Mouse (Mus musculus) cerebellum, postnatal 36 days (tissue): ENCODE measurements around the gene C2cd2l.
"Not testable (repeated sequence)": the region's sequence is repeated elsewhere in the genome, so short reads cannot be mapped to it uniquely, and the experiment has no call there.

ENCODE experiments used
- DNase-seq, 2 experiments: peaks; one replicate each; pipeline ENCODE4 v3.0.0; 2021 to 2022; ENCODE audit warnings: mixed read lengths in 2 of 2

The C2cd2l gene

GRCm38 (mm10) chr9:44335331-44336092, 15.4 kb upstream of the C2cd2l start:
- peak in 1 of 2 experiments; percentile 39 for DNase-seq

- DNase-seq: peak; percentile 97 to 98
These were observed 14.6 kb upstream of the C2cd2l start, which contains the start of gene H2afx for GRCm38 (mm10) chr9:44334396-44335330. TSS of gene H2afx (plus strand) at chr9:44334694.

DNA sequence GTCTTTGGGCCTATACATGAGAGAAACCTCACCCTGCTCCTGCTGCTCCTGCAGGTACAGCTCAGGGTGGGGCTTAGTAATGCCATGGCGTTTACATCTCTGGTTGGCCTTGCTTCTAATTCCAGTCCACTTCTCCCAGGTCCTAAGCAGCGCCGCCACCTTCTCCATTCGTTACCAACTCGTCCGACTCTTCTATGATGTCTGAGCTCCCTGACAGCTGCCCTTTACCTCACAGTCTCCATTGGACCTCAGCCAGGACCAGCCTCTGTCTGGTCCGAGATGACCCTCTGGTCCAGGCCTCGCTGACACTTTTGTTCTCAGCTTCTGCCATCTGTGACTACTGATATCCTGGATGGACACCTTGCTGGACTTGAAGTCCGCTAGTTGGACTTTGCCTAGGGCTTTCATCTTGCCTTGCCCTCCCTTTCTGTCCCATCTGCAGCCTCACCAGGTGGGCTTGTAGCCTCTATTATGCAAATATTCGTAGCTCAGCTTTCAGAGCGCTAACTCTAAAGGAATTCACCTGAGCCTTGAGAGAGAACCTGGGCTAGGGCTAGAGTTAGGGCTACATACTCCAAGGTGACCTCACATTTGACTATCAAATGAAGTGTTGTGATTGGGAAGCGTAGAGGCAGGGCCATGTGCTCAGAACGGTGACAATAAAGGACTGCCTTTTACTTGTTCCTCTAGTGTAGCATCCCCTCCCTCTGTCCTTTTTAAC, 13.0 kb upstream of the C2cd2l start:
- DNase-seq: peak in 1 of 2 experiments; percentile 14

- no peak for DNase-seq
These were observed 10.7 kb upstream of the C2cd2l start for GRCm38 (mm10) chr9:44330736-44331135.

DNA sequence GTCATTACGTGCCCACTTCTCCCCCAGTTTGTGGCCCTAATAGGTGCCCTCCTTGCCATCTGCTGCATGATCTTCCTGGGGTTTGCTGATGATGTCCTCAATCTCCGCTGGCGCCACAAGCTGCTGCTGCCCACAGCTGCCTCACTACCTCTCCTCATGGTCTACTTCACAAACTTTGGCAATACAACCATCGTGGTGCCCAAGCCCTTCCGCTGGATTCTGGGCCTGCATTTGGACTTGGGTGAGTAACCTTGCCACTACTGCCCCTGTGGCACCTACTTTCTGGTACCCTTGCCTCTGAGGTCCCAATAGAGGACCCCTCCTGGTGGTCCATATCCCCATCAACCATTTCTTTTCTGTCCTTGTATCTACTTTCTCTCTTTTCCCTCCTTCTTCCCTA, 7.8 kb upstream of the C2cd2l start:
- no peak for DNase-seq

GRCm38 (mm10) chr9:44327064-44327711, 7.1 kb upstream of the C2cd2l start:
- no peak for DNase-seq

- DNase-seq: peak; percentile 84 to 85
These were observed 6.4 kb upstream of the C2cd2l start for GRCm38 (mm10) chr9:44326371-44327063.

DNA sequence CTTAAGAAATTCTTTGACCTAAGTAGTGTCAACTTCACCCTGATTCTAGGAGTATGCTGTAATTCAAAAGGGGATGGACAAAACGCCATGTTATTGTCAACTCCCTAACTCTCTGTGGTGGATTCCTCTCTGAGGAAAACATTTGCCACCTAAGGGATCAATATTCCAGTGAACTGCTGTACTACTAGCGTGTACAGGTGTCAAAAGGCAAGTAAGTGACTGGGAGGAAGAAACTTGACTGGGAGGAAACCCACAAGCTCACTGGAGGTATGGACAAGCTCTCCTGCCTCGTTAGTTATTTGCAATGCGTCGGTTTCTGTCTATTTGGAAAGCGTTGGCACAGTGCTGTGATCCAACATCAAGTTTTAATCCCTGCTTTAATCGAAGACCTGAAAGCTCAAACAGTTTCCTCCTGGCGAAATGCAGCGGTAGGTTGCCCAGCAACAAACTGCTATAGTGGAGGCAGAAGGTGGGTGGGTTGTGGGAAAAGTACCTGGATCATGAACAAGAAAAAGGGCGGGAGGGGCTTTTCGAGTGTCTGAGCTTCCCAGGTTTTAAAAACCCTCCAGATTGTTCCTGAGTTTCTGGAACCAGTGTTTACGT, 5.8 kb upstream of the C2cd2l start, which contains the start of gene Dpagt1:
Dpagt1 (plus strand) TSS at position 252 of the 603 bp plus-strand sequence.
- DNase-seq: no peak

DNA sequence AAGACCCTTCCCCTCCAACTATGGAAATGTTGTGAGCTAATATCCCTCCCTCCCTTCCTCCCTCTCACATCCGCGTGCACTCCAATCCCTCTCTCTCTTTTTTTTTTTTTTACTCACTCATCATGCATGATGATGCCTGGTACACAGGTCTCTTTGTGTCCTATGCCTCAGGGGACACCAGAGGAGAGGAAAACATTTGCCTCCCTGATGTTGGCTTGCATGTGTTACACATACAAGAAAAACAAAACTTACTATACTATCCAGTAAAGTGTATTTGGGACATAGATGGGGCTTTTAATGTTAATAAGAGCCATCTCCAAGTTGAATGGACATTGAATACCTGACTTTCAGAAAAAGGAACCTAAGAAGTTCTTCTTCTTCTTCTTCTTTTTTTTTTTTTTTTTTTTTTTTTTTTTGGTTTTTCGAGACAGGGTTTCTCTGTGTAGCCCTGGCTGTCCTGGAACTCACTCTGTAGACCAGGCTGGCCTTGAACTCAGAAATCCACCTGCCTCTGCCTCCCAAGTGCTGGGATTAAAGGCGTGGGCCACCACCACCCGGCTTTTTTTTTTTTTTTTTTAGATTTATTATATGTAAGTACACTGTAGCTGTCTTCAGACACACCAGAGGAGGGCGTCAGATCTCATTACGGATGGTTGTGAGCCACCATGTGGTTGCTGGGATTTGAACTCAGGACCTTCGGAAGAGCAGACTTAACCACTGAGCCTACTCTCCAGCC, 5.1 kb upstream of the C2cd2l start:
- not testable (repeated sequence) for DNase-seq

GRCm38 (mm10) chr9:44324147-44324546, 4.1 kb upstream of the C2cd2l start:
- DNase-seq: no peak

GRCm38 (mm10) chr9:44323656-44324055, 3.6 kb upstream of the C2cd2l start:
- not testable (repeated sequence) for DNase-seq

DNA sequence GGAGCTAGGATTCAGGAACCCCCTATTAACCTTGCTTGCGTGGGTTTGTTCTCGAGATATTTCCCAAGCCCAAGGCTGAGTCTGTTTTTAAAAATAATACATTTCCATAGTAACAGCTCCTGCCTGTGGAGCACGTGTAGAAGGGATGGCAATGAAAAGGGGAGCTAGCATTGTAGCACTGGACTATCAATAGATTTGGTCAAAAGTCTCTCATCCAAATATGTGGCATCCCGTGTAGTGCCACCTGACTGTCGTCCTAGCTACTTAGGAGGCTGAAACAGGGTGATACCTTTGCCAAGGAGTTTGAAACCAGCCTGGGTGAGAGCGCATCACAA, 681 bp upstream of the C2cd2l start:
- DNase-seq: no peak

- peak in 1 of 2 experiments; percentile 43 for DNase-seq
These were observed 789 bp downstream of the C2cd2l start for GRCm38 (mm10) chr9:44319105-44319886.

GRCm38 (mm10) chr9:44318826-44319095, 1.3 kb downstream of the C2cd2l start:
- DNase-seq: no peak

DNA sequence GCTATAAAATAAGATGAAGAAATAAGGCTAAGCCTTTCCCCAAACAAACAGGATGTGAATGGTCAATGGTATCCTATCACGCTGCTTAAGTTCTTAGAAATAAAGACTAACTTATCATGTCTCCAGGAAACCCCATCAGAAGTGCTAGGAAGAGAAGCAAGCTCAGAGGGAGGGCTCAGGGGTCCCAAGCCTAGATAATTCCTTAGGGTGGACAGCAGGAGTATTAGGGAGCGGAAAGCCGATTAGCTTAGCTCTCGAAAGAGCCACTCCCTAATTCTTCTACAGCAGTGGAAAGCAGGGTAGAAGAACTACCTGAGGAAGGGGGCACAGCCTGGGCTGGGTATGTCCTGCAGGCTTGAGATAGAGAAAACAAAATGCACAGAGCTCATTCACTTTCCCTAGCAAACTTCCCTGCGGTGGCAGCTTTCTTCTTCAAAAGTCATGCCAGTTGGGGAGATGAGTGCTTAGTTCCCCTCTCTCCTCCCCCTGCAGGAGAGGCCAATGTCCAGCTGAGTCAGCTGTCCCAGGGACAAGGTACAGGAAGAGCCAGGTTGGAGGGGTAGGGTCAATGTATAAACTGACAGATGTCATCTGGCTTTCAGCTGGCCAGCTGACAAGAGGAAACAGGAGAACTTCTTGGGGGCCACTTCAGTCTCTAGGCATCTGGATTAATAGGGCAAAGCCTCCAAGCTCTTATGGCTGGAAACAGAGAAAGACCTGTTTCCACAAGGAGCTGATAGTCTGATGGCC, 1.8 kb downstream of the C2cd2l start:
- DNase-seq: no peak

DNA sequence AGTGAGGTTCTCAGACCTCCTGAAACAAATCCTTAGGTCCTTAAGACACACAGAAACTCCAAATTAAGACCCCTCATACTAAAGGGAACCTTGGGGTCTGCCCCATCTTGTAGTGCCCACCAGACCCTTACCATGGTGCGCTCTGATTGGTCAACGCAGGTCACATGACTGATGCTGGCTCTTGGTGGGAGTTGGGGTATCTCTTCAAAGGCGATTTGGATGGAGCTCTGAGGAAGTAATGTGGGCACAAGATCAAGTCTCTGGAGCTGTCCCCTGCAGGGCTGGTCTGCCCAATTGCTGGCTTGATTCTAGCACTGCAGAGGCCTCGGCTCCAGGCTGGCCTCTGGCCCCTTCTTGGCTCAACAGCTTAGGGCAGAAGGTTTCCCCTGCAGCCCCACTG, 2.6 kb downstream of the C2cd2l start:
- no peak for DNase-seq

DNA sequence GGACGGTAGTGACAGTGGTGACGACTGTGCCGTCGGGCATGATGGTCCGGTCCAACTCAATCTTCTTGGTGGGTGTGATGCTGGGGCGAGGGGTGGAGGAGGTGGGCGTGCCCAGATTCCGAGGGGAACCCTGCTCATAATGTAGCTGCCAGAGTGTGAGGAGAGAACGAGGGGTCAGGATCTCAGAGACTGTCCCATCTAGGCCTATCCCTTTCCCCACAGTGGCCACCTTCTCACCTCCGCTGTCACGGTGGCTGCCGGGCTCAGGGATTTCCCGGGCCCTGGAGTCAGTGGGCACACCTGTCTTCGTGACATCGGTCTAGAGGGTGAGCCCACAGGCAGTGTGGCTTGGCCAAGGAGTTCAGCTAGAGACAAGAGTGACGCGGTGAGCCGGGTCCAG, 5.2 kb downstream of the C2cd2l start:
- DNase-seq: no peak

GRCm38 (mm10) chr9:44314257-44314547, 5.9 kb downstream of the C2cd2l start:
- DNase-seq: no peak

DNA sequence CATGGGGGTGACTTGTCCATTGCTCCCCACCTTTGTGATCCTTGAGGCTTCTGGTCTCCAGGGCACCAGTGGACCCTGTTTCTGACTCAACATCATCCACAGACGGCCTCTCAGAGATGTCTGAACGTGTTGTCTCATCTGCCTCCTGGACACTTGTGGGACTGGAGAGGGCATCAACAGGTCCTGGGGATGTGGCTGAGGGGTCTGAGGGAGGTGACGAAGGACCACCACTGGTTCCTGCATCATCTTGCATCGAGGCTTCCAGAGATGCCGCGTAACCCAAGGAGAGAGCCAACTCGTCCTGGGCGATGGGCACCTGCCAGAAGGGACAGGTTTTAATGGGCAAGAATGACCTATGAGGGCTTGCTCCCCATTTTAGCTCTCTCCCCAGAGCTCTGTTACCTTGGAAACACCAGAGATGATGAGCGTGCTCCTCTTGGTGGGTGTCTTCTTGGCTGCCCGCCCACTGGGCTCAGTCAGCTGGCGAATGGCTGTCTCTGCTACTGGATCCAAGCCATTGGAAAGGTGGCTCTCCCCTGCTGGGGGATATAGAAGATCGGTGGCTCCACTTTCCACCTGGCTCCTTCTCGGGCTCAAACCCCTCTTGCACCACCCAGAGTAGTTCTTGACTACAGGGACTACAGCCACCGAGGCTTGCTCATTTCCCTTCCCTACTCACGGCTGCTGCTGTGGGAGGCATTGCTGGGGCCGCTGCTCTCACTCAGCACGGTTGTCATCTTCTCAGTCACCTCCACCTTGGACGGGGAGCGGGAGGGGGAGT, 6.4 kb downstream of the C2cd2l start:
- DNase-seq: peak; percentile 48 to 64
